Mouse (Mus musculus): Measurements from ENCODE around the gene Topaz1. TPM values are rescaled to one million over a fixed set of nuclear protein-coding genes. Genes with fewer than 3 reads are reported as not detected.
A peak's percentile ranks its signal among the peaks of the same experiment; 100 is the strongest.

The Topaz1 gene
- not detected for total RNA-seq (2021)

- intact Hi-C loops (cut with DNase I): no loop called here
- DNase-seq (ENCODE audit: low spot score in 2 of 2): no peak
These were observed at the start of gene Topaz1 for GRCm38 (mm10) chr9:122747060-122747459. Gene Topaz1 (plus strand): TSS chr9:122747346.

DNA sequence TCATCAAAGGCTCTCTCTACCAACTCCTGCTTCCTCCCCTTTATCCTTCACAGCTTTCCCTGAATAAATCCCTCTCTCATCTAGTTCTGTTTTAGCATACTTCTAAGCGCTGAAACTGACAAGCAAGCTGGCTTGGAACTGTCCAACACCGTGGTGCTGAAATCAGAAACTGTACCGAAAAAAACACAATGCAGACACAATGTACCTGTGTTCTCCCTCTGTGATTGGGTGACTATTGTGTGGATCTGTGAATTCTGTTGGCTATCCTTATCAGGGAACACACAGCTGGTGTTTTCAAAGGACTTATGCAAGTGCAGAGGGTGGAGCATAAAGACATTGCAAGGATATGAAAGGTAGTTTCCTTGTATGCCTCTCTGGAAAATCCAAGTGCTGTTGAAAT, 45.3 kb upstream of the Topaz1 start:
- intact Hi-C loops (cut with DNase I): no loop called here
- peak in 1 of 2 experiments; percentile 53 for DNase-seq (ENCODE audit: low spot score in 2 of 2)

- intact Hi-C loops (cut with DNase I): no loop called here
These were observed 33.3 kb upstream of the Topaz1 start for GRCm38 (mm10) chr9:122713836-122714235.

GRCm38 (mm10) chr9:122715046-122715445, 32.1 kb upstream of the Topaz1 start:
- intact Hi-C loops (cut with DNase I): no loop called here
- DNase-seq (ENCODE audit: low spot score in 2 of 2): no peak

More at GRCm38 (mm10) chr9:122713836-122714235, 33.3 kb upstream of the Topaz1 start:
- DNase-seq (ENCODE audit: low spot score in 2 of 2): no peak

- no peak for DNase-seq (ENCODE audit: low spot score in 2 of 2)
- intact Hi-C loops (cut with DNase I): no loop called here
These were observed 30.8 kb upstream of the Topaz1 start for GRCm38 (mm10) chr9:122716131-122716921.

GRCm38 (mm10) chr9:122722296-122722695, 24.9 kb upstream of the Topaz1 start:
- intact Hi-C loops (cut with DNase I): no loop called here
- no peak for DNase-seq (ENCODE audit: low spot score in 2 of 2)

DNA sequence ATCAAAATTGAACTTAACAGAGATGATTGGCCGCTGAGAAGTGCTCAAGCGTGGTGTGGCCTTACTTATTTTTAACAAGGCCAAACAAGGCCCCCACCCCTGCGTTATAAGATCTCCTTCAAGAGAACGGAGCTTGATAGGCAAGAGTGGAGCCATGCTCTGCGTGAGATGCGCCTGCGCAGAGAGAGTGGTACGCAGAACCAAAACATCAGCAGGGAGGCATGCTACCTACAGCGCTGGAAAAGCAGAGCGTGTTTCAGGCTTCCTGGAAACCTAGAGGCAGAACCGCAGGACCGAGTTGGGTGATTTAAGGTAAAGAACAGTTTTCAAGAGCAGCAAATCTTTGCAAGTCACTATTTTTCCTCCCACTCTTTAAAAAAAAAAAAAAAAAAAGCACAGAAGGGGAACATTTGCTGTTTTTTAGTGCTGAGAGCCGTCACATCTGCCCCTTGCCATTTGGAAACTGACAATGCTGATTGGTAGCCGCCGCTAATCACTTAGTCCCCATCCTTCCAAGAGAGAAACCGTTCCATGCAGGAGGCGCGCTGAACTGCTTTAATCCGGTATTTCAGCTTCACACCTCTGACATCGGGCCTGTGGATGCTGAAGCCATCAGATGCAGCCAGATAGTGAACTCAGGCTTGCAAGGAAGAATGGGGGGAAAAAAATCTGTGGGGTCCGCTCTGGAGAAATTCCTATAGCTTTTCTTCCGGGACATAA, 21.9 kb upstream of the Topaz1 start:
- peak in 1 of 2 experiments; percentile 38 for DNase-seq (ENCODE audit: low spot score in 2 of 2)
- intact Hi-C loops (cut with DNase I): loop anchor here (5.0 kb wide), 2 partner anchors 463 to 478 kb away; no protein-coding TSS in a partner anchor

DNA sequence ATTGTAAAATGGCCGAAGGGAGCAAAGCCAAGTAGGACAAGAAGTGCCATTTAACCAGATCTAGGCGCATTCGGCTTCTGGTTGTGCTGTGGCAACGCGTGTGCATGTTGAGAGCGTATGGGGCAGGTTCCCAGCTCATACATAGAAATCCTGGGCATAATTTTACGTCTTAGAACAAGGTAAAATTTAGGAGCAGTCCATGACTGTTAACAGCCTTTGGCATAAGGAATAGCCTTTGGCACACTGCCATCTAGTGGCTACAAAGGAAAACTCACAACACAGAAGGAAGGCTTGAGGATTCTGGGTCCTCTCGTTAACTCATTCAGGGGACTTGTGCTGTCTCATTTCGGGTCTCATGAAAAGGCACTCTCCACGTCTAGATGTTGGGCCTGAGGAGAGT, 17.6 kb upstream of the Topaz1 start:
- peak; percentile 75 to 85 for DNase-seq (ENCODE audit: low spot score in 2 of 2)
- intact Hi-C loops (cut with DNase I): loop anchor here (2.0 to 5.0 kb wide), 3 partner anchors 309 to 482 kb away; no protein-coding TSS in a partner anchor

- no peak for DNase-seq (ENCODE audit: low spot score in 2 of 2)
- intact Hi-C loops (cut with DNase I): loop anchor here (10.0 kb wide), 1 partner anchor 523 kb away; no protein-coding TSS in a partner anchor
These were observed 14.9 kb upstream of the Topaz1 start for GRCm38 (mm10) chr9:122732126-122732810.

DNA sequence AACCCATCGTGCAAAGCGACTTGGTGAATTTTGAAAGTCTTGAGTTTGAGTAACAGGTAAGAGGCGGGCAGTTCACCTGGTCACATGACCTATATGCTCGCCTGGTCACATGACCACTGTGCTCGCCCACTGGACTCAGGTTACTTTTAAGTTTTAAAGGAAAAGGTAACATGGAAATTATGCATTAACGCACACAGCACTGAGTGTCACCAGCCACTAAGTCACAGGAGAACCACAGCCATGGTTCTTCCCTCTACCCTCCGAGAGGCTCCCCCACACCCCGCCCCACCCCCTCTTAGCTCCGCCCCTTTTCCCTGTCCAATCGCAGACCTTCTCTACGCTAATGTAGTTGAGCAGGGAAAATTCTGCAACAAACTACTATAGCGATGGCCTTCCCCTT, 13.9 kb upstream of the Topaz1 start:
- intact Hi-C loops (cut with DNase I): loop anchor here (10.0 kb wide), 1 partner anchor 522 kb away; no protein-coding TSS in a partner anchor
- no peak for DNase-seq (ENCODE audit: low spot score in 2 of 2)

- intact Hi-C loops (cut with DNase I): loop anchor here (5.0 to 10.0 kb wide), 2 partner anchors 72 to 520 kb away; partner anchors contain the start of gene Tcaim
- no peak for DNase-seq (ENCODE audit: low spot score in 2 of 2)
These were observed 12.2 kb upstream of the Topaz1 start for GRCm38 (mm10) chr9:122734934-122735333.

DNA sequence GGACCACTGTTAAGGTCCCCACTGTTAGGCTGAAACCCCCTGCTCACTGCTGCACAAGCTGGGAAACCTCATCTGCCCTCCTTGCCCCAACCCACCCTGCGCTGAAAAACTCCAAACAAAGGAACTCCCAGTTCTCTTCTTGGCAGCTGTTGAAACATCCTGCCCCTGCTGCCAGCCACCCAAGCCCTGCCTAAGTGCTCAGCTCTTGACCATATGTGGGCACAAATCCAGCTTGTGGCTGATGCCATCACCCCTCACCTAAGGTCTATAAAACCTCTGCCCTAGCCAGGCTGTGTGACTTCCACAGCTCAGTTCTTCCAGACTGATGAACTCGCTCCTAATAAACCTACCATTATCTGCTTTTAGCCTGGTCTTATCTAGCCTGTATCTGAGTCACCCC, 11.1 kb upstream of the Topaz1 start:
- no peak for DNase-seq (ENCODE audit: low spot score in 2 of 2)
- intact Hi-C loops (cut with DNase I): loop anchor here (5.0 to 10.0 kb wide), 2 partner anchors 71 to 519 kb away; partner anchors contain the start of gene Tcaim

DNA sequence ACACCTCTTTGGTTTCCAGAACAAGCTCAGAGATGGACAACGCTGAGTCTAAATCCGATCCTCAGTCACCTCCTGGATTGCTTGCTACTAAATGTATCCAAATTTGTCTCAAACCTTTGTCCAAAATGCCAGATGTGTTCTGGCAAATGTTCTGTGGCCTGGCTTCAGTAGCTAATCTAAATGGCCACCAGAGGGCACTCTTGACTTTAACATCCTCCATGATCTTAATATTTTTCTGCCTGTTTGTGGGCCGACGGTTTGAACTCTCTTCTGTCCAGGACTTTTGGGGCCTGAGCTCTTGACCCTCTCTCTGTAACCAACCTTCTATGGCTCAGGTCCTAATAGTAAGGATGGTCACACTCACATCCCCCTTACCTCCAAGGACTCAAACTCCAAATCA, 10.4 kb upstream of the Topaz1 start:
- intact Hi-C loops (cut with DNase I): loop anchor here (5.0 to 10.0 kb wide), 2 partner anchors 71 to 518 kb away; partner anchors contain the start of gene Tcaim
- peak; percentile 33 to 39 for DNase-seq (ENCODE audit: low spot score in 2 of 2)

DNA sequence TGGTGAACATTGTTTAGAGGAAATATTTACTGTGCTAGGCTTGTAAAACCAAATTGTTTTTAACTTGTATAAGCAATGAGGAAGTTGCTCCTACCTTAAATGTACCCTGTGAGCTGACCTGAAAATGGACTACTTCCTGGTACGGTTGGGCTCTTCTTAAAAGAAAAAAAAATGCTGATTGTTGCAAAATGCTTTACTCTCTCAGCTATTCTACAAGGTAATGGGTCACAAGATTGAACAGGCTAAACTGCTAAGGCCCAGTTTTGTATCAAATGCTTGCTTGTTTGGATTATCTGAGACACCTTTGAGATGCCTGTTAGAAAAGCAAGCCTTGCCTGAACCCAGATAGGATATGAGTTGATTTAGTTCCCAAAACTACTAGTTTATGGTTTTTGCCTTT, 1.3 kb upstream of the Topaz1 start:
- intact Hi-C loops (cut with DNase I): no loop called here
- DNase-seq (ENCODE audit: low spot score in 2 of 2): no peak

- DNase-seq (ENCODE audit: low spot score in 2 of 2): no peak
- intact Hi-C loops (cut with DNase I): no loop called here
These were observed 10.5 kb downstream of the Topaz1 start for GRCm38 (mm10) chr9:122757614-122758013.

GRCm38 (mm10) chr9:122760111-122760510, 13.0 kb downstream of the Topaz1 start:
- intact Hi-C loops (cut with DNase I): no loop called here
- peak; percentile 4 to 49 for DNase-seq (ENCODE audit: low spot score in 2 of 2)

- intact Hi-C loops (cut with DNase I): no loop called here
- no peak for DNase-seq (ENCODE audit: low spot score in 2 of 2)
These were observed 38.1 kb downstream of the Topaz1 start for GRCm38 (mm10) chr9:122785231-122785630.

DNA sequence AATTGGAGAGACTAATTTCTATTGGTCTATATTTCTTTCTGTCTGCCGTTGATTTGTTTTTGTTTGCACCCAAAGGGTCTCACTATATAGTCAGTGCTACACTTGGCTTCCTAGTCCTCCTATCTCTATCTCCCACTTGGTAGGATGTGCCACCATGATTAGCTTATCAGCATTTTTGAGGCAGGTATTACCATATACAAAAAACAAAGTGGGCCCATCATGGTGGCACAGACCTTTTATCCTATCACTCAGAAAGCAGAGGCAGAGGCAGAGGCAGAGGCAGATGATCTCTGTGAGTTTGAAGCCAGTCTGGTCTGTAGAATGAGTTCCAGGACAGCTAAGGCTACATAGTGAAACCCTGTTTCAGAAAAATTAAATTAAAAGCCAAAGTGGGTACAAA, 39.4 kb downstream of the Topaz1 start:
- no peak for DNase-seq (ENCODE audit: low spot score in 2 of 2)
- intact Hi-C loops (cut with DNase I): no loop called here

- peak; percentile 93 to 95 for DNase-seq (ENCODE audit: low spot score in 2 of 2)
- intact Hi-C loops (cut with DNase I): loop anchor here (5.0 kb wide), 1 partner anchor 68 kb away; no protein-coding TSS in a partner anchor
These were observed 58.1 kb downstream of the Topaz1 start, which contains the start of gene Tcaim for GRCm38 (mm10) chr9:122805053-122805844. Gene Tcaim (plus strand): TSS chr9:122805539.

All from left cerebral cortex, postnatal 25 days (tissue).